Mouse (Mus musculus) spleen, adult 2 months (tissue): ENCODE data around the gene Gm128.

Experiments
- CTCF ChIP-seq: fragments of 200-500 bp; IDR thresholded peaks from 2 replicates; pipeline ENCODE4 v1.5.1; 2011; ENCODE audit warnings: mild to moderate bottlenecking, inconsistent platforms; ENCODE audit not compliant: insufficient read depth, insufficient read length, insufficient replicate concordance; ENCODE audit errors: extremely low read depth
- POLR2A ChIP-seq: fragments of 200-500 bp; IDR thresholded peaks from 2 replicates; pipeline ENCODE4 v1.6.1; 2011; ENCODE audit warnings: low read depth, low read length, inconsistent platforms

- no peak for TF ChIP-seq CTCF
- TF ChIP-seq POLR2A = no peak
Measured at GRCm38 (mm10) chr3:95250361-95250760, 9.0 kb upstream of the Gm128 start.
